Mouse (Mus musculus) cortical plate, adult 2 months (tissue): ENCODE results near the gene Auts2. TPM values are rescaled to one million over a fixed set of nuclear protein-coding genes. Genes with fewer than 3 reads are reported as not detected.

Experiments used
- H3K27ac ChIP-seq: fragments of 200-500 bp; 2 replicates; pipeline ENCODE4 v1.5.1; 2012; ENCODE audit warnings: low read length, control low read depth, inconsistent platforms; ENCODE audit not compliant: insufficient read depth
- H3K4me1 ChIP-seq: fragments of 200-500 bp; 2 replicates; pipeline ENCODE4 v1.6.1; 2011; ENCODE audit warnings: low read length; ENCODE audit not compliant: control insufficient read depth, insufficient read depth
- H3K4me3 ChIP-seq: fragments of 200-500 bp; 2 replicates; pipeline ENCODE4 v1.5.1; 2011; ENCODE audit warnings: mild to moderate bottlenecking, low read length, control low read depth; ENCODE audit not compliant: insufficient read depth
- CTCF ChIP-seq: fragments of 200-500 bp; IDR thresholded peaks from 2 replicates; pipeline ENCODE4 v1.5.1; 2011; ENCODE audit warnings: mild to moderate bottlenecking, control low read depth, low read length; ENCODE audit not compliant: insufficient read depth; ENCODE audit errors: extremely low read depth
- POLR2A ChIP-seq: fragments of 200-500 bp; IDR thresholded peaks from 2 replicates; pipeline ENCODE4 v1.6.1; 2011; ENCODE audit warnings: mild to moderate bottlenecking, low read length, control low read depth; ENCODE audit not compliant: insufficient read depth; ENCODE audit errors: extremely low read depth
- polyA plus RNA-seq: library from polyadenylated mRNA; depleted of rRNA; stranded (reverse); fragments of >200 nt; gene quantifications from 2 replicates; pipeline ENCODE4 v1.2.3, GENCODE M21; 2012

Gene Auts2
- polyA plus RNA-seq, 1 experiment: 29.7 TPM

DNA sequence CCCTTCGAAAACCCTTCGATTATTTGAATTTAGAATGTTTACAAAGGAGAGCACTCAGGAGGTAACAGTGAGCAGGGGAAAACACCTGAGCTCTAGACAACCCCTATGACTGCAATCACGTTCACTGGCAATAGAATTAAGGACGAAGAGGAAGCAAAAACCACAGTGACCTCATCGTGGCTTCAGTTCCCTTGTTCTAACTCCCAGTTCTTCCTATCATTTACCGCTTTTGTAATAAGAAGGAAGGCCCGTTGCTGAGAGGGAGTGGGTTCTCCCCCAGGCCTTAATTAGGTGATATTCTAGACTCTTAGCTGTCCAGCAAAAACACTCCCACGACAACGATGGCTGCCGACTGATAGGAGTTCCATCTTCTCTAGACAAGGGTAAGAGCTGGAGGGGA, 704.1 kb downstream of the Auts2 start:
- Histone ChIP-seq H3K4me3 (no peak overlapping the region), H3K4me1 (no peaks in the 10 kb centered on the region), H3K27ac (no peak overlapping the region)
- TF ChIP-seq CTCF (no peak), POLR2A (no peak)

- Histone ChIP-seq H3K27ac (no peak overlapping the region), H3K4me1 (peaks cover 2% of the 10 kb centered on the region; the same call in 1 of the 2 replicates), H3K4me3 (no peak overlapping the region)
- TF ChIP-seq CTCF (no peak), POLR2A (no peak)
Observed at GRCm38 (mm10) chr5:131838064-131838463, 705.1 kb downstream of the Auts2 start.

- H3K27ac ChIP-seq: no peak overlapping the region
- peaks cover 2% of the 10 kb centered on the region; the same call in 1 of the 2 replicates for H3K4me1 ChIP-seq
- TF ChIP-seq CTCF (no peak), POLR2A (no peak)
- H3K4me3 ChIP-seq: no peak overlapping the region
Observed at GRCm38 (mm10) chr5:131836014-131836735, 707.0 kb downstream of the Auts2 start.

GRCm38 (mm10) chr5:131832891-131833876, 710.0 kb downstream of the Auts2 start:
- Histone ChIP-seq H3K27ac (no peak overlapping the region), H3K4me3 (no peak overlapping the region), H3K4me1 (peaks cover 2% of the 10 kb centered on the region; the same call in 1 of the 2 replicates)
- TF ChIP-seq POLR2A (no peak), CTCF (no peak)

DNA sequence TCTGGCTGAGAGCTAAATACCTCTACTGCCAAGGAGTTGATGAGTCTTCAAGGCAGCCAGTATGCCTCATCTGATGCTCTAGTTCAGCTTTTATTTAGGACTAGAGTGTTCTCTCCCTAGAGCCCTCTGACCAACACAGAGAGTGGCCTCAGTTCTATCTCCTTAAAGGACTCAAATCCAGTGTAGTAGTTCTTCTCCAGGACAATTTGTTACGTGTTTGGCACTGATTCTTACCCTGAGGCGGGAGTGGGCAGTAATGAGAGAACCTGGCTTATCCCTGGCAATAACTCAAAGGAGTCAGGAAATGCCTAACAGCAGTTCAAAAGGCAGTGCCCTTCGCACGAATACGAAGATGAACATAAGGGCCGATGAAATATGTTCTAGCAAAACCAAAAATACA, 713.0 kb downstream of the Auts2 start:
- Histone ChIP-seq H3K4me1 (peaks cover 5% of the 10 kb centered on the region), H3K4me3 (no peak overlapping the region), H3K27ac (no peak overlapping the region)
- TF ChIP-seq CTCF: no peak
- no peak for TF ChIP-seq POLR2A

DNA sequence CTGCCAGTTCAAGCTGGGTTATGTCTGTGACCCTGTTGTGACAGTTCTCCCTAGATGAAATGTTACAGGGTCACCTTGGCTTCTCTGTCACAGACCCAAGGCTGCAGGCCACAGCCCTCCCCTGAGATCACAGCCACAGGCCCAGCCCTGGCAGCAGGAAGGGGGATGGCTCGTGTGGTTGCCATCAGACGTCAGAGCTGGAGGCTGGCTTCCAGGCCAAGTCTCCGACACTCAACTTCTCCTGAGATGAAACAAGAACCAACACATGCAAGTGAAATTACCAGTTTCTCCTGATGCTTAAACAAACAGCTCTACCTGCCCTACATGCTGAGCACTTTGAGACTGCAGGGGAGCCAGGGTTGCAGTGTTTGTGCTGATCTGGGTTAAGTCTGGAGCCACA, 713.9 kb downstream of the Auts2 start:
- no peak overlapping the region for H3K4me3 ChIP-seq
- peaks cover 6% of the 10 kb centered on the region for H3K4me1 ChIP-seq
- no peak overlapping the region for H3K27ac ChIP-seq
- TF ChIP-seq POLR2A (no peak), CTCF (no peak)

- Histone ChIP-seq H3K27ac (no peak overlapping the region), H3K4me1 (peaks cover 4% of the 10 kb centered on the region), H3K4me3 (no peak overlapping the region)
- TF ChIP-seq POLR2A (no peak), CTCF (no peak)
Observed at GRCm38 (mm10) chr5:131828607-131829006, 714.5 kb downstream of the Auts2 start.

DNA sequence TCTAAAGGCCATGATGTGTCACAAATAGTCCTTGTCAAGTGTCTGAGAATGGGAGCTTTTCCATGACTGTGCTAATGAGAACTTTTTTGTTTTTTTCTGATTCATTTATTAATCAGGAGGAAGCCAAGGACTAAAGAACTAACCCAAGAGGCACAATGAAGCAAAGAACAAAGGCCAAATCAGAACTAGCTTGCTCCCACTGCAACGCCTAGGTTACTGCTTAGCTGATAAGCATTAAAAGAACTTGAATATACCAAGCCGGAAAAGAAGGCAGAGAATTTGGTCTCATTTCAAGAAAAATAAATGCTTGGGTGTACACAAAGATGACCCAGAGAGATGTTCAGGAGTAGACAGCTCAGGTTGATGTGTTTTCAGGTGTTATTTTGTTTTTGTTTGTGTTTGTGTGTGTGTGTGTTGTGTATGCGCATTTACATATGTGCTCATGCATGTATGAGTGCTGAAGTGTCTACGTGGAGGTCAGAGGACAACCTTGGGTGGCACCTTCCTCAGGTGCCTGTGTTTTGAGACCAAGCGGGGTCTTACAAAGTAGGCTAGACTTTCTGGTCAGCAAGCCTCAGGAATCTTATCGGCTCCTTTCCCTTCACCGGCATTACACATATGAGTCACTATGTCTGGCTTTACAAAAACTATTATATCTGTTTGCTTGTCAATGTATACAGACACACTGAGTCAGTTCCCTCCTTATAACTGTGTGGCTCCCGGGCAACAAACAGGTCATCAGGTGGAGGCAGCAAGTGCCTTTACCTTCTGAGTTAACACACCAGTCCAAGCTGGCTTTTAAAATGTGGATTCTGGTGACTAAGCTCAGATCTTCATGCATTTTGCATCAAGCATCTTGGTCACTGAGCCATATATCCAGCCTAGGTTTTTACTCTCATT, 716.5 kb downstream of the Auts2 start:
- Histone ChIP-seq H3K4me1 (peaks cover 8% of the 10 kb centered on the region), H3K27ac (no peak overlapping the region), H3K4me3 (no peak overlapping the region)
- no peak for TF ChIP-seq CTCF
- no peak for TF ChIP-seq POLR2A

DNA sequence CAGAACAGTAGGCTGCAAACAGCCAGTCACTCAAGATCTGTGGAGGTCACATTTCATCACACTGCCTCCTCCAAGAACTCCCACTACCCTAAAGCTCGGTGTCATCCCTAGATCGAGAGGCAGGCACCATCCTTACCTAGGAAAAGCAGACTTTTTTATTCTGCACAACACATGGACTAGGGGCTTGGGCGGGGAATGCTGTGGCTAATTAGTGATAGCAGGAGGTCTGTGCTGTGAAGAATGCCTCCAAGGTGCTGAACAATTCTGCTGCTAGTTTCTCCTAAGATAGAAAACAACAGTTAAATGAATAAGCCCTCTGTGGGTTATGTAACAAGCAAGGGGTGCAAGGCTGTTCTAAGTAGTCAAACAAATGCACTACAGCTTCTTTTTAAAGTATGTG, 717.7 kb downstream of the Auts2 start:
- no peak overlapping the region for H3K4me3 ChIP-seq
- TF ChIP-seq POLR2A (no peak), CTCF (no peak)
- peaks cover 9% of the 10 kb centered on the region for H3K4me1 ChIP-seq
- H3K27ac ChIP-seq: no peak overlapping the region
